22 mouse cellular contexts compared by ENCODE assay signal in the genomic region with DNA sequence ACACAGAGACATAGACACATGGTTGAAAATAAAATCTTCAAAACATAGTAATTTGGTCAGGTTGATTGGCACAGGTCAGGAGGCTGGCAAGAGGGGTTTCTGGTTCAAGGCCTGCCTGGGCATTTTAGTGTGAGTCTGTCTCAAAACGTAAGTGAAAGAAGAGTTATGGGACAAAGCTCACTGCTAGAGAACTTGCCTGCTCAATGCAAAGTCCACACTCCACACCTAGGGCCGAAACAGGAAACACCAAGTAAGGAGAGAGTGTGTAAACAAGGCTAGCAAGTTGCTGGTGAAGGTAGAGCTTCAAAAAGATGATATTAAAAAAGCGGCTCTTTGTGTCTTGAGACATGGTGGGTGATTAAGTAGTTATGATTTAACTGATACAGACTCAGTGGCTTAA.
"Had no signal": no experiment of that assay in that cellular context is flagged by ENCODE, and none has a peak within 500 bp of the region (broad histone marks: within the 10 kb centered on the region; RNA-seq: fewer than 3 reads in every experiment).

No protein-coding gene starts in this region.

- H3K36me3 ChIP-seq: heart, embryonic 15.5 days; hindbrain, embryonic 15.5 days; liver, embryonic 13.5 days; liver, embryonic 15.5 days had no signal

- DNase-seq: forebrain, postnatal 0 days; gastrocnemius, postnatal 14 days; gastrocnemius, postnatal 36 days; heart, adult 11 months; heart, adult 2 months; heart, postnatal 14 days; heart, postnatal 36 days; kidney, adult 8-10 months; kidney, postnatal 10 days; kidney, postnatal 25 days; kidney, postnatal 4 days; liver; liver, embryonic 13.5 days had no signal

- H3K27me3 ChIP-seq: heart, embryonic 13.5 days; heart, embryonic 15.5 days; liver, embryonic 13.5 days; liver, embryonic 15.5 days had no signal

- H3K4me1 ChIP-seq: liver, embryonic 13.5 days; liver, embryonic 15.5 days had no signal

- H3K9me3 ChIP-seq: heart, embryonic 15.5 days; hindbrain, embryonic 15.5 days; liver, embryonic 15.5 days had no signal

- H3K9ac ChIP-seq: forebrain, postnatal 0 days; heart, embryonic 13.5 days; heart, embryonic 15.5 days; hindbrain, embryonic 13.5 days; hindbrain, embryonic 15.5 days; limb, embryonic 12.5 days; liver, embryonic 13.5 days; liver, embryonic 15.5 days had no signal

- H3K4me3 ChIP-seq: heart, adult 2 months; heart, embryonic 13.5 days; heart, embryonic 15.5 days; hindbrain, embryonic 13.5 days; hindbrain, embryonic 15.5 days; limb, embryonic 10.5 days; limb, embryonic 12.5 days; liver, embryonic 13.5 days; liver, embryonic 15.5 days had no signal

- ATAC-seq: forebrain, postnatal 0 days; hindbrain, postnatal 0 days had no signal

- H3K4me2 ChIP-seq: heart, embryonic 11.5 days; heart, embryonic 13.5 days; heart, embryonic 15.5 days; hindbrain, embryonic 13.5 days; hindbrain, embryonic 15.5 days; limb, embryonic 12.5 days; liver, embryonic 13.5 days; liver, embryonic 15.5 days had no signal

- H3K27ac ChIP-seq: heart, adult 2 months; heart, embryonic 13.5 days; heart, embryonic 15.5 days; hindbrain, embryonic 13.5 days; hindbrain, embryonic 15.5 days; hindbrain, postnatal 0 days; limb, embryonic 10.5 days; limb, embryonic 12.5 days; liver, embryonic 13.5 days; liver, embryonic 15.5 days had no signal
